Mouse (Mus musculus): ENCODE measurements around the gene Shkbp1.
A peak's percentile ranks its signal among the peaks of the same experiment; 100 is the strongest.

Shkbp1 gene

GRCm38 (mm10) chr7:27364379-27364778 lies 8.6 kb upstream of the Shkbp1 start:
- DNase-seq: no peak

GRCm38 (mm10) chr7:27361283-27361946 lies 5.6 kb upstream of the Shkbp1 start:
- peak; percentile 100 for DNase-seq

GRCm38 (mm10) chr7:27360749-27361148 lies 4.9 kb upstream of the Shkbp1 start:
- DNase-seq: no peak

GRCm38 (mm10) chr7:27359706-27360358 lies 4.0 kb upstream of the Shkbp1 start:
- DNase-seq: no peak

GRCm38 (mm10) chr7:27359162-27359561 lies 3.3 kb upstream of the Shkbp1 start:
- no peak for DNase-seq

GRCm38 (mm10) chr7:27357595-27357978 lies 1.8 kb upstream of the Shkbp1 start:
- DNase-seq: no peak

GRCm38 (mm10) chr7:27356861-27357594 lies 1.2 kb upstream of the Shkbp1 start, which contains the start of gene Gm20479:
TSS of gene Gm20479 (minus strand) at chr7:27357419.
- no peak for DNase-seq

- no peak for DNase-seq
Measured at GRCm38 (mm10) chr7:27356248-27356647, 429 bp upstream of the Shkbp1 start.

- no peak for DNase-seq
Measured at GRCm38 (mm10) chr7:27355261-27355660, 558 bp downstream of the Shkbp1 start.

- DNase-seq: no peak
Measured at GRCm38 (mm10) chr7:27354783-27355182, 1.0 kb downstream of the Shkbp1 start.

- DNase-seq: peak; percentile 58
Measured at GRCm38 (mm10) chr7:27354144-27354543, 1.7 kb downstream of the Shkbp1 start.

GRCm38 (mm10) chr7:27345444-27345843 lies 10.4 kb downstream of the Shkbp1 start:
- no peak for DNase-seq

GRCm38 (mm10) chr7:27342595-27342994 lies 13.2 kb downstream of the Shkbp1 start:
- peak; percentile 53 for DNase-seq

GRCm38 (mm10) chr7:27339519-27339918 lies 16.3 kb downstream of the Shkbp1 start:
- peak; percentile 65 for DNase-seq

- DNase-seq: no peak
Measured at GRCm38 (mm10) chr7:27339114-27339513, 16.7 kb downstream of the Shkbp1 start.

GRCm38 (mm10) chr7:27337175-27337853 lies 18.5 kb downstream of the Shkbp1 start, which contains the start of gene Ltbp4:
TSS of gene Ltbp4 (minus strand) at chr7:27337692.
- peak; percentile 80 for DNase-seq

- peak; percentile 92 for DNase-seq
Measured at GRCm38 (mm10) chr7:27335928-27336823, 19.6 kb downstream of the Shkbp1 start.

GRCm38 (mm10) chr7:27335011-27335720 lies 20.7 kb downstream of the Shkbp1 start:
- DNase-seq: no peak

GRCm38 (mm10) chr7:27334405-27334911 lies 21.4 kb downstream of the Shkbp1 start:
- no peak for DNase-seq

GRCm38 (mm10) chr7:27333316-27333941 lies 22.4 kb downstream of the Shkbp1 start:
- peak; percentile 66 for DNase-seq
